Mouse (Mus musculus) kidney, embryonic 16.5 days (tissue): ENCODE measurements at regions not wholly inside any gene's neighbourhood (a gene's known extent, or its start where the extent isn't known, plus 50 kb on each side); places are given as distances from the start of the nearest gene placed in this dataset.

ENCODE experiments used
- ATAC-seq: fragments of 200-750 bp; cut with Nextera tagmentation; 2 replicates; pipeline ENCODE4 v1.8.0; 2017; ENCODE audit warnings: moderate TSS enrichment; ENCODE audit not compliant: low FRiP score, low TSS enrichment
- H3K27ac ChIP-seq: fragments of 300-500 bp; sonication (generic); 2 replicates; pipeline ENCODE4 v1.5.1; 2014; ENCODE audit warnings: low read length
- H3K27me3 ChIP-seq: fragments of 300-500 bp; sonication (generic); 2 replicates; pipeline ENCODE4 v1.6.1; 2014; ENCODE audit warnings: low read length, control low read depth, mixed read lengths; ENCODE audit not compliant: insufficient read depth
- H3K36me3 ChIP-seq: fragments of 300-500 bp; sonication (generic); 2 replicates; pipeline ENCODE4 v1.6.1; 2014; ENCODE audit warnings: low read length, control low read depth, mixed read lengths; ENCODE audit not compliant: insufficient read depth
- H3K4me1 ChIP-seq: fragments of 300-500 bp; sonication (generic); 2 replicates; pipeline ENCODE4 v1.6.1; 2014; ENCODE audit warnings: low read length, control low read depth, mixed read lengths; ENCODE audit not compliant: insufficient read depth
- H3K4me2 ChIP-seq: fragments of 300-500 bp; sonication (generic); replicated peaks from 2 replicates; pipeline ENCODE4 v1.6.1; 2014; ENCODE audit warnings: low read depth, low read length
- H3K4me3 ChIP-seq: fragments of 300-500 bp; sonication (generic); 2 replicates; pipeline ENCODE4 v1.5.1; 2014; ENCODE audit warnings: mild to moderate bottlenecking, low read length
- H3K9ac ChIP-seq: fragments of 300-500 bp; sonication (generic); replicated peaks from 2 replicates; pipeline ENCODE4 v1.6.1; 2014; ENCODE audit warnings: low read length
- H3K9me3 ChIP-seq: fragments of 300-500 bp; sonication (generic); 2 replicates; pipeline ENCODE4 v1.6.1; 2016; ENCODE audit warnings: low read length, control low read depth
- WGBS: fragments of 180-500 bp; shearing (Covaris S2); extraction: QIAGEN DNeasy Blood & Tissue Kit; methylation state at CpG from one replicate; pipeline ENCODE4 v1.1.7; 2014; 5-methylcytosine and 5-hydroxymethylcytosine counted together

DNA sequence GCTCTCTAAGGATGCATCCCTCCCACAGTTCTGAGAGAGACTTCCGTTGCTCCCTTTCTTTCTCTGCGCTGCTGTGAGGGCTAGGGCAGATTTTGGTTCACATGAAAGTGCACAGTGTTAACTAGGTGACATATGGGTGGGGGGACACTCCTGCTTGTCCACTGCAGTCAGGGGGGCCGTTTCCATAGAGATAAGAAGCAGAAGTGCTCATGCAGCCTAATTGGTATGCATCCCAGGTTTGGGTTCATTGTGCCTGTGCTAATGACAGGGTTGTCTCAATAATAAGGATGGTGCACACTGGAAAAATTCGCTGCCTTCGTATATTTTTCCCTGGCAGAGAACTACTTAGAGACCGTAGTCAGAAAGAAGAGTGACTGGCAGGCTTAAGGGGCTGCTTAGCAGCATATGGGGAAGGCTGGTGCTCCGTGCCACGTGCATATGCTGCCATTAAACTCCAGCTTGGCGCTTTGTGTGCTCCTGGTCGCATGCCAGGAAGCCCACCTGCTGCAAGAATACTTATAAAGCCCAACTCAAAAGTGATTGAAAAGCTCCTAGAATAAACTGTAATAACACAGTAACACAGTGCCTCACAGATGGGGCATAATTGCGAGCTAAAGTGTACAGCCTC, 152.1 kb upstream of the A230072I06Rik start:
- H3K9ac ChIP-seq: no peak overlapping the region
- no peak for ATAC-seq
- no peak overlapping the region for H3K27ac ChIP-seq
- no peak overlapping the region for H3K4me2 ChIP-seq
- H3K4me1 ChIP-seq: no peaks in the 10 kb centered on the region
- no peaks in the 10 kb centered on the region for H3K27me3 ChIP-seq
- no peaks in the 10 kb centered on the region for H3K36me3 ChIP-seq
- H3K9me3 ChIP-seq: no peaks in the 10 kb centered on the region
- no peak overlapping the region for H3K4me3 ChIP-seq
- WGBS: 61% methylated on average over 11 of the region's 11 CpGs

- no peak overlapping the region for H3K4me2 ChIP-seq
- no peaks in the 10 kb centered on the region for H3K9me3 ChIP-seq
- no peak overlapping the region for H3K9ac ChIP-seq
- no peak for ATAC-seq
- 28% methylated on average over 14 of the region's 14 CpGs for WGBS
- no peaks in the 10 kb centered on the region for H3K4me1 ChIP-seq
- no peak overlapping the region for H3K4me3 ChIP-seq
- H3K27ac ChIP-seq: no peak overlapping the region
- no peaks in the 10 kb centered on the region for H3K36me3 ChIP-seq
- no peaks in the 10 kb centered on the region for H3K27me3 ChIP-seq
Measured at GRCm38 (mm10) chr8:12127106-12127800, 151.4 kb upstream of the A230072I06Rik start.

GRCm38 (mm10) chr8:12127801-12128490, 150.7 kb upstream of the A230072I06Rik start:
- no peaks in the 10 kb centered on the region for H3K4me1 ChIP-seq
- H3K4me2 ChIP-seq: no peak overlapping the region
- no peaks in the 10 kb centered on the region for H3K9me3 ChIP-seq
- 56% methylated on average over 4 of the region's 4 CpGs for WGBS
- H3K27ac ChIP-seq: no peak overlapping the region
- ATAC-seq: no peak
- H3K36me3 ChIP-seq: no peaks in the 10 kb centered on the region
- H3K4me3 ChIP-seq: no peak overlapping the region
- no peak overlapping the region for H3K9ac ChIP-seq
- H3K27me3 ChIP-seq: no peaks in the 10 kb centered on the region

GRCm38 (mm10) chr8:12130591-12130990, 148.0 kb upstream of the A230072I06Rik start:
- Histone ChIP-seq H3K27ac (no peak overlapping the region), H3K4me3 (no peak overlapping the region), H3K4me1 (no peaks in the 10 kb centered on the region), H3K4me2 (no peak overlapping the region), H3K36me3 (no peaks in the 10 kb centered on the region), H3K9ac (no peak overlapping the region), H3K27me3 (peaks cover 9% of the 10 kb centered on the region), H3K9me3 (no peaks in the 10 kb centered on the region)
- 48% methylated on average over 5 of the region's 5 CpGs for WGBS
- no peak for ATAC-seq

GRCm38 (mm10) chr8:12134200-12134599, 144.4 kb upstream of the A230072I06Rik start:
- H3K27ac ChIP-seq: no peak overlapping the region
- no peak for ATAC-seq
- H3K27me3 ChIP-seq: peaks cover 9% of the 10 kb centered on the region
- H3K4me2 ChIP-seq: no peak overlapping the region
- H3K4me1 ChIP-seq: peaks cover 3% of the 10 kb centered on the region; the same call in 1 of the 2 replicates
- 52% methylated on average over 1 of the region's 1 CpGs for WGBS
- no peak overlapping the region for H3K4me3 ChIP-seq
- H3K9ac ChIP-seq: no peak overlapping the region
- H3K36me3 ChIP-seq: no peaks in the 10 kb centered on the region
- no peaks in the 10 kb centered on the region for H3K9me3 ChIP-seq

DNA sequence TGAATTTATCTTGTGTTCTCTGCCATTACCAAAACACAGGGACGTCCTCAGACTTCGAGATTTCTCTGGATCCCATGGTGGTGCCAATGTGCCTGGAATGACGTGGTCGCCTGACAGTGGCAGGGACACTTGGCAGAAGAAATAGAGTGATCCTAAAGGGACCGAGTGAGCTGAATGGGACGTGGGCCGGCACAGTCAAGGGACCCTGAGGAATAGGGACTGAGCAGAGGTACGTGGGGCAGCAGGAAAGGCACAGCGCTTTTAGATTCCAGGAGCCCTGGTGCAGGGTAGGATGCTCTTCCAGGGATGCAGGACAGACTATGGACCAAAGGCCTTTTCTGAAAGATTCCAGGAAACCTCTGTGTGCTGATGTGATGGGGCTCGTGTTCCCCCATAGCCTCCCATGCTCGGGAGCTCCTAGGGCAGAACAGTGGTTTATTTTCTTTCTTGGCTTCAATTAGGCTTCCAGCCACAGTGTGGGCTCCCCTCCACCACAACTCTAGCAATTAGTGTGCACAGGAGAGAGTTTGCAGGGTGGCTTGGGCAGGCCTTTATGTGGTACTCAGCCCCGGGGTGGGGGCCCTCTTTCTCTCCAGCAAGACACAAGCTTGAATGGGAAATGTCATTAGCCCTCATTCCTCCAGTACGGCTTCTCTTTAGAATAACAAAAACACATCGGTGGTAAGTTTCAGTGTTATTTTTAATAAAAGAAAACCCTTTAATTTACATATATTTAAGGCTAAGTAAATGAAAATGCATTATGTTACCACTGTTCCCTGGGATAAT, 143.0 kb upstream of the A230072I06Rik start:
- no peak overlapping the region for H3K4me2 ChIP-seq
- H3K9me3 ChIP-seq: no peaks in the 10 kb centered on the region
- ATAC-seq: no peak
- no peak overlapping the region for H3K4me3 ChIP-seq
- no peak overlapping the region for H3K27ac ChIP-seq
- H3K27me3 ChIP-seq: peaks cover 9% of the 10 kb centered on the region
- peaks cover 3% of the 10 kb centered on the region; the same call in 1 of the 2 replicates for H3K4me1 ChIP-seq
- no peak overlapping the region for H3K9ac ChIP-seq
- H3K36me3 ChIP-seq: no peaks in the 10 kb centered on the region
- WGBS: 71% methylated on average over 14 of the region's 14 CpGs

DNA sequence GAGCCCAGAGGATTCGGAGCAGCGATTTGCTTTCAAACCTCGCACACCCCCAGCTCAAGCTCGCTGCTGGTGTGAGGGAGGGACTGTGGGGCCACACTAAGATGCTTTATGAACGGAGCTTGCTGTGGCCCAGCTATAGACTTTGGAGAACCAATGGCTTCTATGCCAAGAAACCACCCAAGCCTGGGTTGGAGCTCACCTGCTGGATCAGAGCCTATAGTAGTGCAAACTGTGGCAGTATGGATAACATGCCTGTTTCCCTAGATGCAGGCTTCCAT, 142.5 kb upstream of the A230072I06Rik start:
- 71% methylated on average over 5 of the region's 5 CpGs for WGBS
- H3K4me1 ChIP-seq: peaks cover 3% of the 10 kb centered on the region; the same call in 1 of the 2 replicates
- H3K4me3 ChIP-seq: no peak overlapping the region
- H3K27ac ChIP-seq: no peak overlapping the region
- no peak for ATAC-seq
- H3K9me3 ChIP-seq: no peaks in the 10 kb centered on the region
- no peaks in the 10 kb centered on the region for H3K36me3 ChIP-seq
- H3K9ac ChIP-seq: no peak overlapping the region
- peaks cover 9% of the 10 kb centered on the region for H3K27me3 ChIP-seq
- H3K4me2 ChIP-seq: no peak overlapping the region

- Histone ChIP-seq H3K4me1 (peaks cover 3% of the 10 kb centered on the region; the same call in 1 of the 2 replicates), H3K27ac (no peak overlapping the region), H3K4me2 (no peak overlapping the region), H3K36me3 (no peaks in the 10 kb centered on the region), H3K9ac (no peak overlapping the region), H3K9me3 (no peaks in the 10 kb centered on the region), H3K4me3 (no peak overlapping the region), H3K27me3 (peaks cover 9% of the 10 kb centered on the region)
- ATAC-seq: no peak
- 17% methylated on average over 3 of the region's 3 CpGs for WGBS
Measured at GRCm38 (mm10) chr8:12137496-12137895, 141.1 kb upstream of the A230072I06Rik start.

GRCm38 (mm10) chr8:12137913-12138312, 140.7 kb upstream of the A230072I06Rik start:
- H3K9ac ChIP-seq: no peak overlapping the region
- WGBS: 39% methylated on average over 8 of the region's 8 CpGs

More at GRCm38 (mm10) chr8:12137913-12138312, 140.7 kb upstream of the A230072I06Rik start:
- H3K9me3 ChIP-seq: no peaks in the 10 kb centered on the region
- no peak overlapping the region for H3K27ac ChIP-seq
- no peak overlapping the region for H3K4me3 ChIP-seq
- ATAC-seq: no peak
- no peak overlapping the region for H3K4me2 ChIP-seq
- H3K4me1 ChIP-seq: peaks cover 3% of the 10 kb centered on the region; the same call in 1 of the 2 replicates
- no peaks in the 10 kb centered on the region for H3K36me3 ChIP-seq
- H3K27me3 ChIP-seq: peaks cover 9% of the 10 kb centered on the region
